Mouse (Mus musculus) urinary bladder, adult 18-20 months (tissue): Measurements from ENCODE around the gene Gm47955.
A peak's percentile ranks its signal among the peaks of the same experiment; 100 is the strongest.
"Not testable (repeated sequence)": the region's sequence is repeated elsewhere in the genome, so short reads cannot be mapped to it uniquely, and the experiment has no call there.

Experiments used
- DNase-seq, 2 experiments: peaks; one replicate each; pipeline ENCODE4 v3.0.0; 2022; ENCODE audit warnings: low spot score in 2 of 2, mixed read lengths in 2 of 2

Gm47955 gene

DNA sequence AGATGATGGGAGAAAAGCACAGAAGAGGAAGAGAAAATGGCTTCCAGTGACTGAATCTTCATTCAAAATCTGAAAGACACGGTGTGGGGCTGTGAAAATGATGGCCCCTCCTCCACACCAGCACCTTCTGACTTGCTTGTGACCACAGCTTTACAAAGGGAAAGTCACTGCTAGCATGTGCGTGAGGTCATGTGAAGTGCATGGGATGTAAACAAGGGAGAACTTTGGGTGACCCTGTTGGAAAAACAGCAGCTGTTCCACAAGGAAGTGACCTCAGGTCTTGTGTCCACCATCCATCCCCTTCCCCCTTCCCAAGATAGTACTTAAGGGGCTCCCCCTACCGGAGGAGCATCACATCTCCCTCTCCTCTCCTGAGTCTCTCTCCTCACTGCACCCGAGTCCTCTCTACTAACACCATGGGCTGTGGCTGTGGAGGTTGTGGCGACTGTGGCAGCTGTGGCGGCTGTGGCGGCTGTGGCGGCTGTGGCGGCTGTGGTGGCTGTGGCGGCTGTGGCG lies at the start of gene Gm47955:
Gene Gm47955, plus strand, starts transcription at position 417 of the 516 bp plus-strand sequence.
- no peak for DNase-seq

DNA sequence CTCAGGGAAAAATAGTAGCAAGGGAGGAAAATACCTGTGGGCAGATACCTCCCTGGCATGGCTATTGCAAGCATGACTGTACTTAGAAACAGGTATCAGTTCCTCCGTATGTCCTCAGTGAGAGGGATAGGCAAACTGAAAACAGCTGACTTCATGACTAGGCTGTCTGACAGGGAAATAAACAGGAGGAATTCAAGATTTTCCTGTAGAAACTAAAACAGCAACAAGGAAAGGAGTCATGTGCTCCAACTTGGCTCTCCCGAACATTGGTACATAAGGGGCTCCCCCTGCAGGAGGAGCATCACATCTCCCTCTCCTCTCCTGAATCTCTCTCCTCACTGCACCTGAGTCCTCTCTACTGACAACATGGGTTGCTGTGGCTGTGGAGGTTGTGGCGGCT lies 47.1 kb upstream of the Gm47955 start, which contains the start of gene A030005L19Rik:
Gene A030005L19Rik, plus strand, starts transcription at position 301 of the 400 bp plus-strand sequence.
- no peak for DNase-seq

DNA sequence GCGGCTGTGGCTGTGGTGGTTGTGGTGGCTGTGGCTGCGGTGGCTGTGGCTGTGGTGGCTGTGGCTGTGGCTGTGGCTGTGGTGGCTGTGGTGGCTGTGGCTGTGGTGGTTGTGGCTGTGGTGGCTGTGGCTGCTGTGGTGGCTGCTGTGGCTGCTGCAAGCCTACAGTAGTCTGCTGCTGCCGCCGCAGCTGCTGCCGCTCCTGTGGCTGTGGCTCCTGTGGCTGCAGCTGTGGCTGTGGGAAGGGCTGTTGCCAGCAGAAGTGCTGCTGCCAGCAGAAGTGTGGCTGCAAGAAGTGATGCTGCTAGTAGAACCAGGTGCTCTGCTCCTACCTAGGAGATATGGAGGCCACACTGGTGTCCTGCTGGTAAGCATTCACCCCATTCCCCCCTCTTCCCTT lies 46.7 kb upstream of the Gm47955 start:
- not testable (repeated sequence) for DNase-seq

DNA sequence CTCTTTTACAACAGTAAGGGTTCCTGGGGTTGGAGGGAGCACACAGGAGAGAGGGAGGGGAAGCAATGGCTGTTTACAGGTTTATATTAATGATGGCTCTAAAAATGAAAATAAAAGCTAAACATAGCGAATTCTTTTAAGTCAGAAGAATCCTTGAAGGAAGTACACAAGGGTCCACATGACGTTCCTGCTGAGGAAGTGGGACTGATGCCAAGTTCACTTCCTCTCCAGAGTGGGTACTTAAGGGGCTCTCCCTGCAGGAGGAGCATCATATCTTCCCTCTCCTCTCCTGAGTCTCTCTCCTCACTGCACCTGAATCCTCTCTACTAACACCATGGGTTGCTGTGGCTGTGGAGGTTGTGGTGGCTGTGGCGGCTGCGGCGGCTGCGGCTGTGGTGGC lies 35.4 kb upstream of the Gm47955 start, which contains the start of gene A030014E15Rik:
Gene A030014E15Rik, plus strand, starts transcription at position 268 of the 400 bp plus-strand sequence.
- DNase-seq, result no peak

DNA sequence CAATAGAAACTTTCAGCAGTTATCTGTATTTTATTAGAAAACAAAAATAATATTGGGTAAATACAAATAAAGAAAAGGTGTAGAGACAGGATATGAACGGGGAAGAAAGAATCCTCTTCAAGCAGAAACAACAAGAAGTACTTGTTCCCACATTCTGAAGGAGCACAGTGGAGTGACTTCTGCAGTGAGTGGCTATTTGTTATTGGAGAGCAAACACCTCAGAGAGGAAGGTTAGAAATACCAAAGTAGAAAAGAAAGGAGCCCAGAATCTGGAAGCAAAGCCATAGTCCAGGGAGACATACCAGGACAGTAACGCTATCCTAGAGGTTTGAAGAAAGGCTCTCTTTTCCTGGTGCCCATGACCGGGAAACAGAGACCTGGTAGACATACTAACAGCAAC lies 29.5 kb upstream of the Gm47955 start:
- DNase-seq, result not testable (repeated sequence)

DNA sequence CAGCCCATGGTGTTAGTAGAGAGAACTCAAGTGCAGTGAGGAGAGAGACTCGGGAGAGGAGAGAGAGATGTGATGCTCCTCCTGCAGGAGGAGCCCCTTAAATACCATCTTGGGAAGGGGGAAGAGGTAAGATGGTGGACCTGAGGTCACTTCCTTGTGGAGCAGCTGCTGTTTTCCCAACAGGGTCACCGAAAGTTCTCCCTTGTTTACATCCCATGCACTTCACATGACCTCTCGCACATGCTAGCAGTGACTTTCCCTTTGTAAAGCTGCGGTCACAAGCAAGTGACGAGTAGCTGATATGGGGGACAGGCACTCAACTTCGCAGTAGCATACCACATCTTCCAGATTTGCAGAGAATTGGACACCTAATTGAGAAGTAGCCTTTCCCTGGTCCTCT lies 28.8 kb upstream of the Gm47955 start, which contains the start of gene Gm6217:
Gene Gm6217, minus strand, starts transcription at position 74 of the 400 bp plus-strand sequence.
- not testable (repeated sequence) for DNase-seq

DNA sequence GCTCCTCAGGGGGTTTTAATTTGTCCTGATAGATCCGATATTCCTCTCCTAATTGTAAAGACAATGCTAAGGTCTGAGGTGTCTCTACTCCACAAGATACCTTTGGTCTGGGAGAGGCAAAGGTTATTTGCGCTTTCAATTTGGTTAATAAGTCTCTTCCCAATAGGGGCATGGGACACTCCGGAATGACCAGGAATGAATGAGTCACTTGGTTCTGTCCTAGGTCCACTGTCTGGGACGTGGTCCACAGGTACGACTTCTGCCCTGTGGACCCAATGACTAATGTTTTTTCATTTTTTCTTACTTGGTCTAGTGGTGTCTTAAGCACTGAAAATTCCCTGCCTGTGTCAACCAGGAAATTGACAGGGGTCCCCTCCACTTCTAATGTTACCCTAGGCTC lies 21.4 kb upstream of the Gm47955 start:
- DNase-seq, result no peak

DNA sequence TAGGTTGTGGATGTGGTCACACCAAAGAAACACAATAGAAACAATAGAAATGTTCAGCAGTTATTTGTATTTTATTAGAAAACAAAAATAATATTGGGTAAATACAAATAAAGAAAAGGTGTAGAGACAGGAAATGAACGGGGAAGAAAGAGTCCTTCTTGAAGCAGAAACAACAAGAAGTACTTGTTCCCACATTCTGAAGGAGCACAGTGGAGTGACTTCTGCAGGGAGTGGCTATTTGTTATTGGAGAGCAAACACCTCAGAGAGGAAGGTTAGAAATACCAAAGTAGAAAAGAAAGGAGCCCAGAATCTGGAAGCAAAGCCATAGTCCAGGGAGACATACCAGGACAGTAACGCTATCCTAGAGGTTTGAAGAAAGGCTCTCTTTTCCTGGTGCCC lies 17.6 kb upstream of the Gm47955 start:
- not testable (repeated sequence) for DNase-seq

DNA sequence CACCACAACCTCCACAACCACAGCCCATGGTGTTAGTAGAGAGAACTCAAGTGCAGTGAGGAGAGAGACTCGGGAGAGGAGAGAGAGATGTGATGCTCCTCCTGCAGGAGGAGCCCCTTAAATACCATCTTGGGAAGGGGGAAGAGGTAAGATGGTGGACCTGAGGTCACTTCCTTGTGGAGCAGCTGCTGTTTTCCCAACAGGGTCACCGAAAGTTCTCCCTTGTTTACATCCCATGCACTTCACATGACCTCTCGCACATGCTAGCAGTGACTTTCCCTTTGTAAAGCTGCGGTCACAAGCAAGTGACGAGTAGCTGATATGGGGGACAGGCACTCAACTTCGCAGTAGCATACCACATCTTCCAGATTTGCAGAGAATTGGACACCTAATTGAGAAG lies 16.8 kb upstream of the Gm47955 start, which contains the start of gene A030003K21Rik:
Gene A030003K21Rik, minus strand, starts transcription at position 94 of the 400 bp plus-strand sequence.
- DNase-seq, result not testable (repeated sequence)

DNA sequence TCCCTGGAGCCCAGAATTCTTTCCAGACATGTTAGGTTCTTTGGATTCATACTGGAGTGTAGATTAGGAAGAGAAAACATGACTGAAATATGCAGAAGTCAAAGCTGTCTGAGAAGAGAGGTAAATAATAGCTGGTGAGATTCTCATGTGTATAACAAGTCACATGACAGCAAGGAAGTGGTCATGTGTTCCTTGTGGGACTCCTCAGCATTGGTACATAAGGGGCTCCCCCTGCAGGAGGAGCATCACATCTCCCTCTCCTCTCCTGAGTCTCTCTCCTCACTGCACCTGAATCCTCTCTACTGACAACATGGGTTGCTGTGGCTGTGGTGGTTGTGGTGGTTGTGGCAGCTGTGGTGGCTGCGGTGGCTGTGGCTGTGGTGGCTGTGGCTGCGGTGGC lies 14.1 kb upstream of the Gm47955 start:
- DNase-seq, result not testable (repeated sequence)

DNA sequence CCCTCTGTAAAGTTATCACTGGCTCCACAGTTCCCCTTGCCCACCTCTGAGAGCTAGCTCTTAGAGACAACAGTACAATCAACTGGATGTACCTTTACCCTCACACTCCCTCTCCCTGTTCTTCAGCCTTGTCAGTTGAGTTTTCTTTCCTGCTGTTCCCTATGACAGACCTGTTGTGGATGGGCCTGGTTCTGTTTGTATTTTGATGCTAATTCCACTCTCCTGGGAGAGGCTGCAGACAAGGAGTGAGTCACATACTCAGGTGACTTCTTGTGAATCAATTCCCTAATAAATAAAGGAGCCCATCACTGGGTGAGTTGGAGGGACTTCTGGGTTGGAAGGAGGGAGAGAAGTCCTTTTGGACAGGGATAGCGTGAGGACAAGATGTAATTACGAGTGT lies 11.5 kb upstream of the Gm47955 start:
- no peak for DNase-seq

DNA sequence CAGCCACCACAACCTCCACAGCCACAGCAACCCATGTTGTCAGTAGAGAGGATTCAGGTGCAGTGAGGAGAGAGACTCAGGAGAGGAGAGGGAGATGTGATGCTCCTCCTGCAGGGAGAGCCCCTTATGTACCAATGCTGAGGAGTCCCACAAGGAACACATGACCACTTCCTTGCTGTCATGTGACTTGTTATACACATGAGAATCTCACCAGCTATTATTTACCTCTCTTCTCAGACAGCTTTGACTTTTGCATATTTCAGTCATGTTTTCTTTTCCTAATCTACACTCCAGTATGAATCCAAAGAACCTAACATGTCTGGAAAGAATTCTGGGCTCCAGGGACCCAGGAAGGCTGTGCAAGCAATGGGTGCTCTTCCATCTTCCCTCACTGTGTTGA lies 4.2 kb upstream of the Gm47955 start, which contains the start of gene Gm7544:
Gene Gm7544, minus strand, starts transcription at position 101 of the 400 bp plus-strand sequence.
- DNase-seq, result not testable (repeated sequence)

DNA sequence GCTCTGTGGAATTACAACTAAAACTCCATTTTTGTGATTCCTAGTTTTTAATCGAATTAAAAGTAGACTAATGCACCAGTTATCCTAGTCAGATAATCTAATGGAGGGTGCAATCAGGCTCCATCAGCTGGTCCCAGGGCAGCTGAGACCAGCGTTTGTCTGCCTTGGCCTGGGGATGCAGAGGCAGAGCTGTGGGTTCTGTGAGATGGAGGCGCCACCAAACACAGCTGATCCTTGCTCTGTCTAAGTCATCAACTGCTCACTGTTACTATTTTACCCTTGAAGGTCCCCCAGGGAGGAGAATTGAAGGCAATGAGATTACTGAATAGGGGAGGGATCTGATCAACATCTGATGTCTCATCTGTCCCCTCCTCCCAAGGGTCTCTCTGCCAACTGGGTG lies 6.3 kb downstream of the Gm47955 start:
- DNase-seq, result no peak

DNA sequence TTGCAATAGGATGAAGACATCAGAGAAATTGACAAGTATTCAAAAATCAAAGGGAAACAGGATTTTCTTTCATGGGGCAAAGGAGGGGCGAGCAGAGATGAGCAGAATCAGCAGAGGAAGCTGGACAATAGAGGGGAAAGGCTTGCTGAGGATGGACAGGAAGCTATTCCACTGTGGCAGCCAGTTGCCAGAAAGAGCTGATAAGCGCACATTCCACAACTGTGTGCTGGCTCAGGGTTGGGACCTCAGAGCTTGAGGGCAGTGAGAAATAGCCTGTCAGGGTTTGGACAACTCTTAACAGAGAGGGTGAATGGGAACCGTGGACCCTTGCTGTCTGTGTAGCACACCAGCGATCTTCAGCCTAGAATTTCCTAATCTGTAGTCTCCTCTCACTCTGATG lies 12.0 kb downstream of the Gm47955 start:
- DNase-seq, result peak in 1 of 2 experiments; percentile 7

DNA sequence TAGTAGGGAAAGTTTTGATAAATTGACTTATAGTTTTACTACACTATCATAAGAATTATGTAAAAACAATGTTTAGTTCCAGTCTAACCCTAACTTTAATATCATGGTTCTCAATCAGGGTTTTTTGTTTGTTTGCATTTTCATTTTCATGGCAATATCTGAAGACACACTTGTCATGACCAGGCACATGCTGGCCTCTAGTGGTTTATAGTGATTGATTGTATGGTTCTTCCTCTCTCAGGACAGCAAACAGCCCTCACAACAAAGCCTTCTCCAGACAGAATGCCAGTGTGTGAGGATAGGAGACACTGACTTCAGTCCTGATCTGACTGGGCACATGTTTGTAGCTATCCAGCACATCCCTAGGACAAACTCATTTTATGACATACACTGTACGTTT lies 13.2 kb downstream of the Gm47955 start:
- no peak for DNase-seq

DNA sequence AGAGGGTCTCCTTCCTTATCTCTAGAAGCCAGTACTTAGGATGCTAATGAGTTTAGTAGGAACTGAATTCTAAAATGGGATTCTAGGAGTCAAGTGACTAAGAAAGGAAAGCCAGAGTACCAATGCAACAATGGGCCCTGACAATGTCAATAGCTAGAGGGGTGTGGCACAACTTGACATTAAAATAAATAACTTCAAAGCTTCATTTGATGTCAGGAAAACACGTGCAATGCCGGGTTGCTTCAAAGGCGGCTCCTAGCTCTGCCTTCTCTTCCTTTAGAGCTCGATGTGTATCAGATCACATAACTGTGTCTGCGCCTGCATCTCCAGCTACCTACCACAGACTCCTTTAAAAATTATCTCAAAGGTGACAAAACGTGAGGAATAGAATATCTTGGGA lies 13.8 kb downstream of the Gm47955 start:
- no peak for DNase-seq

DNA sequence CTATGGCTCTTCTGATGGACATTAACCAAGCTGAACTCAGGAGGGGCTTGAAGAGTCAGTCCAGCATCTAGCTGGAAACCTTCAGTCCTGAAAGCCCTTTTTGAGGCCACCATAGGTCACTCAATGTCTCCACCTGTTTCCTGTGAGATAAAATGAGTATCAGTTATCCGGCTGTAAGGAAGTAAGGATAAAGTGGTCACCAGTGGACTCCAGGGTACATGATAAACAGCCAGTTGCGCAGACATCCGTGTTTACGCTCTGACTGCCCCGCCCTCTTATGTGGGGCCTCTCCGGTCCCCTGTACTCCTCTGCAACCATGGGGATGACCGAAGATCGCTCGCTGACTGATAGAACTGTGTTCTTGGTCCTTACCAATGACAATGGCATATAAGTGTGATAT lies 14.3 kb downstream of the Gm47955 start:
- DNase-seq, result no peak

DNA sequence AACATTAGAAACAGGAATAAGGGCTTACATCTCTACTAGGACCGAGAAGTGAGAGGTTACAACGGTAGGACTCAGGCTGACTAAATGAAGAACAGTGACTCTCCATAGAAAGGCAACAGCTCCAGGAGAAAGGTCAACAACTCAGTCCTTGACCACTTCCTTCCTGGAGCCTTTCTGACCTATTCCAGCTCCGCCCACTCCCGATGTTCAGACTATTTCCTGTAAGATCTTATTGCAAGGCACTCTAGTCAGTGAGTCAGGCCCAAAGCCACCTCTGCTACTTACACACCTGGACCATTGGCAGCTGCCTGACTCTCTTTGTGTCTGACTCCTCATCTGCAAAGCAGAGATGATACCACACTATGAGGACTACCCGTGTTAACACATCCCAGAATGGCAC lies 15.7 kb downstream of the Gm47955 start:
- peak in 1 of 2 experiments; percentile 4 for DNase-seq

DNA sequence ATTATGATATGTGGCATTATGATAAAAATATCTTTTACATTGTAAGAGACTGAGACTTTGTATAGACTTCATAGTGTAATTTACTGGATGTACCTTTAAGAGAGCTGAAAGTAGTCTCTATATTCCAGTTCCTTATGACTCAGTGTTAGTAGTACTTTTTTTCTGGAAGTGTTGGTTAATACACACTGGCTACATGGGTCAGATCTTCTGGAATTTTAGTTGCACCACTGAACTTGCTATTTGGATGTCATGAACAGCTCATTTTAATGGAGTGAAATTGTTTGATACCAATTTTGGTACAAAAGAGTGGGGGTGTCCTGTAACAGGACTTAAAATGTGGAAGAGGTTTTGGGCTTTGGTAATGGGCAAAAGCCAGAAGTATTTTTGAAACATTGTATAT lies 17.8 kb downstream of the Gm47955 start:
- no peak for DNase-seq

DNA sequence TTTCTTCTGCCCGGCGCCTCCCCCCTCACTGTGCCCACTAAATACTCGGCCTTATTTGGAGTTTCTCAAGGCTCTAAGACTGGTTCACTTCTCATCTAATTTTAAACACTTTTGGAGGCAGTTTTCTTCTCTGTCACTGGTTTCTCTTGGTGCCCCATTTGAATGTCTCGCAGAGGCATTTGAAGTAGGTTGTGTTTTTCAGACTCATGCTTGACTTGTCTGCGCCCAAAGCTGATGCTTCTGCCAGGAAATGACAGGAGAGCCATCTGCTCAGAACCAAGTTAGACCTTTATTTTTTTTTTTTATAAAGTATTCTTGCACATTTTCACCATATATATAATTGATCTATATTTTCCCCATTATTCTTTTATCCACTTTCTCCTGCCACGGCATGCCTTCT lies 26.7 kb downstream of the Gm47955 start:
- no peak for DNase-seq

DNA sequence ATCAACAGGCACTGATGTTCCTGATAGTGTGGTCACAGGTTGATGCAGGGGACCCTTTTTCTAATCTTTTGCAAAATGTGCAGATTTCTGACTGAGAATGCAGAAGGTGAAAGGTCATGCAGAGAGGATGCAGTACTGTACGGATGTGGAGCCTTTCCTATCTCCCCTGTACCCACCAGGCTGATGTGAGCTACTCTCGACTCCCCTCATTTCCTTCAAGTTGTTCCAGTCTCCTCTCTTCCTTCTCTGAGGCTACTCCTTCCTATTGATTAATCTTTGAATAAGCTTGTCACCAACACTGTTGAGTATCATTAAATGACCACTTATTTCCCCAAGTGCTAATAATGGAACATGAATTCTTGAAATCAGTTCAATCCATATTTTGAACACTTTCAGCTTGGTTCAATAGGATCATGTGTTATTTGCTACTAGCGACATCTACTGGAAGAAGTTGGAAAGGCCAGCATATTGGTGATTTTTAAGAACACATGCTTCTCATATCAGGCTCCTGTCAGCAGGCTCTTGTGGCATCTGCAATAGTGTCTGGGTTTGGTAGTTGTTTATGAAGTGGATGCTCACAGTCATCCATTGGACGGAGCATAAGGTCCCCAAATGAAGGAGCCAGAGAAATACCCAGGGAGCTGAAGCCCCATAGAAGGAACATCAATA lies 27.6 kb downstream of the Gm47955 start:
- no peak for DNase-seq

DNA sequence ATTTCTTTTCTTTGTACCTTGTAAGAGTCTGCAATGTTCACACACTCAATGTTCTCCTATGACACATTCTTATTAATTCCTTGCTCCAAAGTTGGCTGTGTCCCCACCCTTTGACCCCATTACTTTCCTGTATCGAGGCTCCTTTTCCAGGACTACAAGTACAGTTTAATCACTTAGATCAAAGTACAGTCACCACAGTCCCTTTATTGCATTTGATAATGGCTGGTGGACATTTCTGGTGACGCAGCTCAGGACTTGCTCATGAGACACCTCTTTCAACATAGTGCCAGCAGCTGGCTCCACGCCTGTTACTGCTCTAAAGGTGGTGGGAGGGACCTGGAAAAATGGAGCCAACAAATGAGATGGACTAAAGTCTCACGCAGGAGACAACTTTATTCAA lies 31.0 kb downstream of the Gm47955 start:
- no peak for DNase-seq

DNA sequence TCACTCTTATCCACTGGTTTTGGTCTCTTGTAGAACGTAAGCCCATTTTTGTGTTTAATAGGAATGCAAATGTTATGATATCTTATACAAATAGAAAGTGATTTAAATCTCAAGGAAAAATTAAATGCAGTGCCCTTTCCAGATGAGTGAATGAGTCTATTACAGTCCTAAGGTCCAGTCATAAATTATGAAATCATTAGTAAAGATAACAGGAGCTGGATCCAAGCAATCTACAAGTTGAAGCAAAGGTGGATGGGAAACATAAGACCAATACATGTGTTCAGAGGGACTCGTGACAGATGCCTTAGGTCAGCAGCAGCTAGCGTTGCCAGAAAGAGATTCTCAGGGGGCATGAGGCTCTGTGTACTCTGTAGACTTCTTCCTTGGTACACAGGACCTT lies 31.5 kb downstream of the Gm47955 start:
- no peak for DNase-seq
